Mouse (Mus musculus) CH12.LX (cell line): ENCODE measurements around the gene Cap1. TPM values are rescaled to one million over a fixed set of nuclear protein-coding genes. Genes with fewer than 3 reads are reported as not detected.

Experiments
- DNase-seq: peaks from one replicate; pipeline ENCODE4 v3.0.0-alpha.2; 2013; ENCODE audit errors: extremely low read depth
- H3K27ac ChIP-seq: 2 replicates; pipeline ENCODE4 v1.5.1; 2012; ENCODE audit warnings: low read depth, mild to moderate bottlenecking, control low read depth, moderate library complexity; ENCODE audit not compliant: insufficient read depth
- H3K27me3 ChIP-seq: replicated peaks from 2 replicates; pipeline ENCODE3; 2012; ENCODE audit warnings: inconsistent platforms
- H3K36me3 ChIP-seq, 2 experiments: replicated peaks in 1 of 2; 2 replicates each; pipeline versions ENCODE3 to v1.6.1; 2012; ENCODE audit warnings: inconsistent platforms in 1 of 2, low read length in 1 of 2, mild to moderate bottlenecking in 1 of 2, mixed read lengths in 1 of 2, moderate library complexity in 1 of 2; ENCODE audit not compliant: control insufficient read depth in 1 of 2, insufficient read depth in 1 of 2
- H3K4me1 ChIP-seq, 2 experiments: 2 replicates each; pipeline ENCODE4 v1.6.1; 2012; ENCODE audit warnings: inconsistent platforms in 1 of 2, moderate library complexity in 1 of 2; ENCODE audit not compliant: insufficient read depth in 2 of 2, control insufficient read depth in 1 of 2
- H3K4me2 ChIP-seq: 2 replicates; pipeline ENCODE4 v1.6.1; 2012; ENCODE audit warnings: low read depth, mild to moderate bottlenecking, control low read depth; ENCODE audit not compliant: poor library complexity, insufficient read depth, severe bottlenecking
- H3K4me3 ChIP-seq, 3 experiments: fragments of 150-350 bp in 1 of 3; sonication (generic) in 1 of 3; replicated peaks in 1 of 3; 2 replicates each; pipeline versions ENCODE3 to v1.5.1; 2011 to 2012; ENCODE audit warnings: low read depth in 2 of 3, low read length in 2 of 3, mild to moderate bottlenecking in 2 of 3, moderate library complexity in 2 of 3, control low read depth in 1 of 3, improper control_type of control experiment in 1 of 3, inconsistent platforms in 1 of 3, mixed read lengths in 1 of 3; ENCODE audit not compliant: poor library complexity in 1 of 3
- H3K79me2 ChIP-seq: replicated peaks from 2 replicates; pipeline ENCODE4 v1.6.1; 2012; ENCODE audit warnings: mild to moderate bottlenecking, moderate library complexity; ENCODE audit not compliant: control insufficient read depth, poor library complexity, insufficient read depth, severe bottlenecking; ENCODE audit errors: extremely low read depth
- H3K9ac ChIP-seq: 2 replicates; pipeline ENCODE4 v1.6.1; 2012; ENCODE audit warnings: low read depth, mild to moderate bottlenecking, control low read depth, moderate library complexity; ENCODE audit not compliant: insufficient read depth
- H3K9me3 ChIP-seq: replicated peaks from 2 replicates; pipeline ENCODE3; 2012; ENCODE audit warnings: low read length, inconsistent platforms, mixed read lengths
- BHLHE40 ChIP-seq: IDR thresholded peaks from 2 replicates; pipeline ENCODE4 v1.6.1; 2011; ENCODE audit warnings: mild to moderate bottlenecking, low read depth, low read length, improper control_type of control experiment
- CTCF ChIP-seq, 2 experiments: IDR thresholded peaks in 1 of 2; conservative IDR thresholded peaks in 1 of 2; 2 replicates each; pipeline ENCODE4 v1.5.1; 2011 to 2012; ENCODE audit warnings: low read depth in 2 of 2, low read length in 2 of 2, improper control_type of control experiment in 1 of 2, inconsistent platforms in 1 of 2, mild to moderate bottlenecking in 1 of 2, moderate library complexity in 1 of 2
- E2F4 ChIP-seq: IDR thresholded peaks from 2 replicates; pipeline ENCODE4 v1.6.1; 2011; ENCODE audit warnings: low read depth, low read length, improper control_type of control experiment; ENCODE audit not compliant: insufficient replicate concordance
- ETS1 ChIP-seq: conservative IDR thresholded peaks from 2 replicates; pipeline ENCODE4 v1.6.1; 2012; ENCODE audit warnings: low read depth, mild to moderate bottlenecking, inconsistent platforms, low read length, improper control_type of control experiment, moderate library complexity
- IRF4 ChIP-seq: IDR thresholded peaks from 2 replicates; pipeline ENCODE4 v1.6.1; 2014; ENCODE audit warnings: low read depth, mild to moderate bottlenecking, inconsistent platforms, low read length, improper control_type of control experiment
- JUN ChIP-seq: IDR thresholded peaks from 2 replicates; pipeline ENCODE4 v1.6.1; 2011; ENCODE audit warnings: low read depth, mild to moderate bottlenecking, low read length, improper control_type of control experiment, moderate library complexity; ENCODE audit not compliant: insufficient read depth
- JUND ChIP-seq: conservative IDR thresholded peaks from 2 replicates; pipeline ENCODE4 v1.6.1; 2011; ENCODE audit warnings: low read depth, low read length, improper control_type of control experiment
- MAFK ChIP-seq: IDR thresholded peaks from 2 replicates; pipeline ENCODE4 v1.6.1; 2011; ENCODE audit warnings: low read length, improper control_type of control experiment; ENCODE audit not compliant: insufficient replicate concordance
- MXI1 ChIP-seq: IDR thresholded peaks from 2 replicates; pipeline ENCODE4 v1.6.1; 2011; ENCODE audit warnings: mild to moderate bottlenecking, low read depth, low read length, improper control_type of control experiment
- MYC ChIP-seq: IDR thresholded peaks from 2 replicates; pipeline ENCODE4 v1.6.1; 2011; ENCODE audit warnings: low read depth, mild to moderate bottlenecking, improper control_type of control experiment, low read length
- RAD21 ChIP-seq: IDR thresholded peaks from 2 replicates; pipeline ENCODE4 v1.6.1; 2011; ENCODE audit warnings: low read depth, mild to moderate bottlenecking, low read length, improper control_type of control experiment, moderate library complexity
- RCOR1 ChIP-seq: conservative IDR thresholded peaks from 2 replicates; pipeline ENCODE4 v1.6.1; 2012; ENCODE audit warnings: low read depth, mild to moderate bottlenecking, inconsistent platforms, low read length, improper control_type of control experiment
- SIN3A ChIP-seq: IDR thresholded peaks from 2 replicates; pipeline ENCODE4 v1.6.1; 2012; ENCODE audit warnings: low read length, improper control_type of control experiment, inconsistent platforms
- SMC3 ChIP-seq: IDR thresholded peaks from 2 replicates; pipeline ENCODE4 v1.6.1; 2011; ENCODE audit warnings: low read depth, low read length, improper control_type of control experiment
- TBP ChIP-seq: conservative IDR thresholded peaks from 2 replicates; pipeline ENCODE4 v1.6.1; 2011; ENCODE audit warnings: low read depth, low read length, improper control_type of control experiment
- TCF12 ChIP-seq: IDR thresholded peaks from 2 replicates; pipeline ENCODE4 v1.6.1; 2014; ENCODE audit warnings: low read depth, mild to moderate bottlenecking, inconsistent platforms, low read length, improper control_type of control experiment
- USF1 ChIP-seq: IDR thresholded peaks from 2 replicates; pipeline ENCODE4 v1.6.1; 2014; ENCODE audit warnings: low read depth, mild to moderate bottlenecking, inconsistent platforms, low read length, improper control_type of control experiment
- ZC3H11A ChIP-seq: IDR thresholded peaks from 2 replicates; pipeline ENCODE4 v1.6.1; 2012; ENCODE audit warnings: low read depth, mild to moderate bottlenecking, inconsistent platforms, low read length, improper control_type of control experiment
- ZKSCAN1 ChIP-seq: IDR thresholded peaks from 2 replicates; pipeline ENCODE4 v1.6.1; 2012; ENCODE audit warnings: low read depth, inconsistent platforms, low read length, improper control_type of control experiment, borderline replicate concordance
- ZMIZ1 ChIP-seq: IDR thresholded peaks from 2 replicates; pipeline ENCODE4 v1.6.1; 2012; ENCODE audit warnings: low read depth, mild to moderate bottlenecking, inconsistent platforms, low read length, improper control_type of control experiment
- ZNF384 ChIP-seq: IDR thresholded peaks from 2 replicates; pipeline ENCODE4 v1.6.1; 2012; ENCODE audit warnings: low read depth, low read length, improper control_type of control experiment, inconsistent platforms
- dilution Hi-C: fragments of 300-500 bp; cut with MboI; formaldehyde crosslinking; loops from 2 replicates; pipeline ENCODE4 v1.14.3; 2020; ENCODE audit warnings: low sequenced_read_pairs; ENCODE audit not compliant: extremely low pct_unique_long_range_greater_than_20kb, extremely low pct_ligation_motif_present
- in situ Hi-C: fragments of 300-500 bp; cut with MboI; formaldehyde crosslinking; loops from 3 replicates; pipeline ENCODE4 v1.14.3; 2019; ENCODE audit warnings: low sequenced_read_pairs, low pct_ligation_motif_present, low pct_unique_long_range_greater_than_20kb, mixed read lengths
- polyA plus RNA-seq: library from polyadenylated mRNA; unstranded; fragments of >175 nt; gene quantifications from 2 replicates; pipeline ENCODE4 v1.2.1, GENCODE M21; 2012; ENCODE audit warnings: low read depth; ENCODE audit not compliant: insufficient read length
- total RNA-seq, 2 experiments: library from RNA; depleted of rRNA; stranded (reverse); fragments of 300-350 nt in 1 of 2; fragments of >200 nt in 1 of 2; gene quantifications; 2 replicates each; pipeline ENCODE4 v1.2.3; 2012 to 2014

Gene Cap1
- total and polyA plus RNA-seq, 3 experiments = 118 to 195 (median 159) TPM

DNA sequence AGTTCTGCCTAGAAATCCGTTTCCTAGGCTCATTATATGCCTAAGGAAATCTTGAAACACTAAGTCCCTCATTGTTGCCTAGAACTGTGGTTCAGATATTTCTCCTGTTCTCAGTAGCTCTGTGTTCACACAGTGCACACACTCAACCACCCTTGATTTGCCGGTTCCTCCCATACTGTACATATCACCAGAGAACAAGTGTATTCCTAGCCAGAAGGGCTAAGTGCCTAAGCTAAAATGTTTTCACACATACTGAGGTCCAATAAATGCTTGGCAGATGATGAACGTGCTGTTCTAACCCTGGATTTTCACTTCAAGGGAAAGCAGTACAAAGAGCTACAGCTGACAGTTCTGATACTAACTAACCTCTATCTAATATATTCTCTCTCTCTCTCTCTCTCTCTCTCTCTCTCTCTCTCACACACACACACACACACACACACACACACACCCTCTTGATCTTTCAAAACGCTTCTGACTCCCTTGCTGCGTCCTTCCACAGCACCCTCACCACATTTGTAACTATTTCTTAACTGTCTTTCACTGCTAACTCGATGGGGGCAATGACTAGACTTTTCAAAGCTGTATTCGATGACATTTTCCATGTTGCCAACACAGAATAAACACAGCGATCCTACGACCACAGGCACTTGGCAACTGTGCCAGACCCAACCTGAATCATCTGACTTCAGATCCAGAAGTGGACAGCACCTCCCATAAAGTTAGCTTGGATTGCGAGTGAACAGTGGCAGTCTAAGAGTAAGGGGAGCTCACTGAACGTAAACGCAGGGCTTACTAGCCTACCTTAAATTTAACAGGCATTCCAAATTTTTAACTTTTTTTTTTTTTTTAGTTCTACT, 1.1 kb downstream of the Cap1 start:
- dilution Hi-C loops = no loop called here
- Histone ChIP-seq H3K79me2 (peaks cover 50% of the 10 kb centered on the region), H3K36me3 (peaks cover 0 to 7% of the 10 kb centered on the region in 2 experiments), H3K9me3 (no peaks in the 10 kb centered on the region), H3K4me2 (peak overlapping the region; percentile 83), H3K9ac (peak overlapping the region; percentile 83), H3K27me3 (no peaks in the 10 kb centered on the region), H3K27ac (no peak overlapping the region), H3K4me3 (peak overlapping the region; percentile 70 to 95 (median 88)), H3K4me1 (peaks cover 0 to 51% of the 10 kb centered on the region in 2 experiments; a peak in 2 of 4 replicates)
- no peak for DNase-seq
- in situ Hi-C loops = no loop called here
- TF ChIP-seq MXI1 (peak; percentile 6; the same call in 1 of the 2 replicates), E2F4 (no peak), JUN (no peak), ZNF384 (no peak), TCF12 (no peak), ZMIZ1 (no peak), CTCF (conservative IDR thresholded peaks at IDR 0.05 in 1 of 2, IDR thresholded peaks at IDR 0.05 in 1 of 2; ENCODE audit: low read depth in 2 of 2, low read length in 2 of 2) (no peak), MAFK (no peak)

DNA sequence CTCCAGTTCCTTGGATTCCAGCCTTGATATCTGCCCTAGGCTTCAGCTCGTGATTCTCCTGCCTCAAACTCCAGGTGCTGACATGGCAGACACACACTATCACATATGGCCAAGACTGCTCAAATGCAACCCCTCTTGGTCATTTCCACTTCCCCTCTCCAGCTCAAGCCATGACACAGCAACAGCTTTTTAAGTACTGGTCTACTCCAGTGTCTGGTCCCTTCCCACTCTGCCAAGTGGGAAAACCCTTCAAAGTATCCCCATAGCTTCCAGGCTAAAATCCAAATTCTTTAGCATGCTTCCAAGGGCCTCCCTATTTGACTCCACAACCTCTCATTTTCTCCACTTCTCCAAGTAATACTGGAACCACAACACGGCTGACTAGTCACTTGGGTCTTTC, 1.8 kb downstream of the Cap1 start:
- TF ChIP-seq JUN = no peak
- no peak for TF ChIP-seq MYC
- TF ChIP-seq USF1 = no peak
- no peak for TF ChIP-seq BHLHE40
- TF ChIP-seq ZKSCAN1 = no peak
- no peak for TF ChIP-seq ETS1
- TF ChIP-seq ZC3H11A = no peak
- TF ChIP-seq ZNF384 = no peak
- no peak for TF ChIP-seq IRF4
- TF ChIP-seq JUND = no peak
- no peak for TF ChIP-seq RCOR1
- no peak for TF ChIP-seq TBP
- TF ChIP-seq SMC3 = no peak
- TF ChIP-seq RAD21 = no peak
- no peak for TF ChIP-seq CTCF (conservative IDR thresholded peaks at IDR 0.05 in 1 of 2, IDR thresholded peaks at IDR 0.05 in 1 of 2; ENCODE audit: low read depth in 2 of 2, low read length in 2 of 2)
- TF ChIP-seq ZMIZ1 = no peak
- TF ChIP-seq SIN3A = no peak
- TF ChIP-seq TCF12 = no peak
- dilution Hi-C loops = no loop called here
- H3K27ac ChIP-seq = no peak overlapping the region

More for the DNA sequence above, 1.8 kb downstream of the Cap1 start:
- Histone ChIP-seq H3K27me3 (no peaks in the 10 kb centered on the region), H3K79me2 (peaks cover 55% of the 10 kb centered on the region), H3K9me3 (no peaks in the 10 kb centered on the region), H3K9ac (peak overlapping the region; percentile 83), H3K4me1 (peaks cover 0 to 51% of the 10 kb centered on the region in 2 experiments; a peak in 2 of 4 replicates), H3K4me2 (peak overlapping the region; percentile 83), H3K4me3 (peak overlapping the region; percentile 70 to 95 (median 88)), H3K36me3 (peaks cover 0 to 7% of the 10 kb centered on the region in 2 experiments)
- DNase-seq = no peak
- in situ Hi-C loops = no loop called here
